Mouse (Mus musculus) ES-E14 (cell line): Measurements from ENCODE around the gene Akr1d1.

ENCODE experiments used
- CHD2 ChIP-seq: IDR thresholded peaks from 2 replicates; pipeline ENCODE4 v1.6.1; 2014; ENCODE audit warnings: mild to moderate bottlenecking, low read depth, low read length, inconsistent platforms
- HCFC1 ChIP-seq: IDR thresholded peaks from 2 replicates; pipeline ENCODE4 v1.6.1; 2012; ENCODE audit warnings: low read length, inconsistent platforms, borderline replicate concordance; ENCODE audit not compliant: insufficient read depth
- ZC3H11A ChIP-seq: IDR thresholded peaks from 2 replicates; pipeline ENCODE4 v1.6.1; 2012; ENCODE audit warnings: low read depth, mild to moderate bottlenecking, inconsistent platforms, low read length, borderline replicate concordance
- ZNF384 ChIP-seq: IDR thresholded peaks from 2 replicates; pipeline ENCODE4 v1.6.1; 2012; ENCODE audit warnings: low read depth, low read length, inconsistent platforms

- TF ChIP-seq ZNF384 (no peak), ZC3H11A (no peak), CHD2 (no peak), HCFC1 (no peak)
Observed at GRCm38 (mm10) chr6:37616136-37616535, 86.2 kb downstream of the Akr1d1 start.
